Comparison of ENCODE assay signal across 22 mouse cellular contexts in the genomic region with DNA sequence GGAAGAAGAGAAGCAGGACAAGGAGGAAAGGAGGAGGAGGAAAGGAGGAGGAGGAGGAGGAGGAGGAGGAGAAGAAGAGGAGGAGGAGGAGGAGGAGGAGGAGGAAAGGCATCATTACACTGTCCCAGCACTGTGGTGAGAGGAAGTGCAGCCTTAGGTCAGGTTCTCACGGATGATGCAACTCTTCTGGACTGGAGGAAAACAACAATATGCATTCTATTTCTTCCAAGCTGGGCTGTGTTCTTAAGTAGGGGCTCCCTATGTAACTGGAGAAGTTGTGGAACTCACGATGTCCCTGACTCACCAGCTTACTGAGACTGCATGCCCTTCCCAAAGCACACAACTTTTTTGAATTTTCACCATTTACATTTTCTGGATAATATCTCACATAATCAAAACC. TPM values are rescaled to one million over a fixed set of nuclear protein-coding genes. Genes with fewer than 3 reads are reported as not detected.
DNase-seq lines count a peak whose midpoint lies in the region; ATAC-seq and TF ChIP-seq lines count a peak whose summit lies in the region.
"Had no signal": no experiment of that assay in that cellular context is flagged by ENCODE, and none has a peak within 500 bp of the region (broad histone marks: within the 10 kb centered on the region; RNA-seq: fewer than 3 reads in every experiment).

No protein-coding gene starts in this region.

- H3K9me3 ChIP-seq in lung, postnatal 0 days (ENCODE audit: low read length), result no peaks in the 10 kb centered on the region
- H3K9me3 ChIP-seq: forebrain, embryonic 10.5 days; forebrain, embryonic 13.5 days; hindbrain, embryonic 12.5 days; hindbrain, embryonic 15.5 days had no signal

- TF ChIP-seq CTCF in lung, postnatal 0 days (IDR thresholded peaks at IDR 0.05), result no peak

- TF ChIP-seq EP300 in lung, postnatal 0 days (IDR thresholded peaks at IDR 0.05), result no peak

- H3K27me3 ChIP-seq in lung, postnatal 0 days (replicated peaks; ENCODE audit: insufficient read depth, low read length), result no peaks in the 10 kb centered on the region
- no peaks in the 10 kb centered on the region for H3K27me3 ChIP-seq in myocyte (ENCODE audit: control insufficient read depth, insufficient read depth, insufficient read length)
- H3K27me3 ChIP-seq: forebrain, embryonic 13.5 days; hindbrain, embryonic 12.5 days; hindbrain, embryonic 15.5 days had no signal

- H3K9ac ChIP-seq in lung, postnatal 0 days (replicated peaks; ENCODE audit: low read depth), result no peak overlapping the region
- H3K9ac ChIP-seq: forebrain, embryonic 13.5 days; hindbrain, embryonic 12.5 days; hindbrain, embryonic 15.5 days had no signal

- H3K79me2 ChIP-seq in myocyte (ENCODE audit: control insufficient read depth, insufficient read depth), result no peaks in the 10 kb centered on the region

- H3K36me3 ChIP-seq in lung, postnatal 0 days (ENCODE audit: insufficient read depth, low read length), result no peaks in the 10 kb centered on the region
- H3K36me3 ChIP-seq in myocyte (ENCODE audit: control insufficient read depth, insufficient read depth), result no peaks in the 10 kb centered on the region
- H3K36me3 ChIP-seq: forebrain, embryonic 10.5 days; hindbrain, embryonic 12.5 days; hindbrain, embryonic 15.5 days had no signal

- no peak overlapping the region for H3ac ChIP-seq in myocyte (ENCODE audit: control insufficient read depth, insufficient read length)

- no peak for TF ChIP-seq POLR2A in myocyte (IDR thresholded peaks at IDR 0.05; ENCODE audit: insufficient read length, low read depth)

- 41% methylated on average over 2 of the region's 2 CpGs for WGBS in lung, postnatal 0 days

- peak; percentile 21 for DNase-seq in lung, postnatal 0 days (ENCODE audit: low spot score)
- no peak for DNase-seq in lung, postnatal 25 days (ENCODE audit: low spot score)
- peak; percentile 14 for DNase-seq in MN1 (ENCODE audit: low spot score)
- DNase-seq in cerebellum, postnatal 14 days, result no peak
- DNase-seq: adrenal gland, postnatal 10 days; adrenal gland, postnatal 36 days; cerebellum, adult 11 months; cerebellum, adult 2 months; cerebellum, adult 9-11 months; gastrocnemius, postnatal 10 days; gastrocnemius, postnatal 36 days; heart, adult 11 months had no signal

- no peak for ATAC-seq in lung, postnatal 0 days
- ATAC-seq in cerebellum, adult (ENCODE audit: insufficient number of reproducible peaks, low FRiP score, low TSS enrichment), result no peak
- ATAC-seq: activated CD4-positive, CD25-positive, alpha-beta regulatory T cell, adult 4 months; forebrain, embryonic 13.5 days; forebrain, embryonic 16.5 days; intestine, postnatal 0 days had no signal

- H3K4me3 ChIP-seq in lung, postnatal 0 days (ENCODE audit: low read depth, low read length), result no peak overlapping the region
- no peak overlapping the region for H3K4me3 ChIP-seq in myocyte
- H3K4me3 ChIP-seq: forebrain, embryonic 10.5 days; forebrain, embryonic 13.5 days; hindbrain, embryonic 12.5 days; hindbrain, embryonic 15.5 days had no signal

- no peaks in the 10 kb centered on the region for H3K4me1 ChIP-seq in lung, postnatal 0 days (ENCODE audit: insufficient read depth, low read depth, low read length)
- H3K4me1 ChIP-seq: forebrain, embryonic 10.5 days; forebrain, embryonic 13.5 days; hindbrain, embryonic 12.5 days; hindbrain, embryonic 15.5 days had no signal

- no peak overlapping the region for H3K4me2 ChIP-seq in lung, postnatal 0 days (replicated peaks; ENCODE audit: low read depth, low read length)
- H3K4me2 ChIP-seq in myocyte (ENCODE audit: low read depth), result peak overlapping the region; percentile 27
- H3K4me2 ChIP-seq: forebrain, embryonic 13.5 days; heart, embryonic 11.5 days; hindbrain, embryonic 12.5 days; hindbrain, embryonic 15.5 days had no signal

- no peak overlapping the region for H3K27ac ChIP-seq in lung, postnatal 0 days (ENCODE audit: low read length)
- H3K27ac ChIP-seq: forebrain, embryonic 10.5 days; forebrain, embryonic 13.5 days; hindbrain, embryonic 12.5 days; hindbrain, embryonic 15.5 days had no signal

TF ChIP-seq in myocyte, 11 proteins besides CTCF, POLR2A, EP300 and RAD21:
- TF ChIP-seq CEBPB (IDR thresholded peaks at IDR 0.05; ENCODE audit: insufficient read depth, poor library complexity, severe bottlenecking), result peak; percentile 85
- TF ChIP-seq USF1 (IDR thresholded peaks at IDR 0.05; ENCODE audit: low read depth), result no peak

RNA-seq across cellular contexts. Expression of gene Azi2, which starts 8.6 kb away (rescaled TPM):
- polyA plus RNA-seq in lung, postnatal 0 days (2015; fragmentation: Nextera tagmentation; extraction: Ambion mirVana), result 58.4 and 59.5 TPM in 2 replicates
- polyA plus RNA-seq in myocyte (2012; fragmentation: generic; extraction: Trizol), result 21.6 TPM

Comparison
In these comparisons a context has a peak if more than half of its experiments do, and no peak if none do; other contexts are left out.
1. DNase-seq: peak in lung, postnatal 0 days (single experiment) and MN1 (single experiment); none in lung, postnatal 25 days (single experiment) and cerebellum, postnatal 14 days (0 of 2).